Mouse (Mus musculus) ovary, postnatal 36 days (tissue): Measurements from ENCODE around the gene Fxyd6.

ENCODE experiments used
- DNase-seq: peaks from one replicate; pipeline ENCODE4 v3.0.0; 2022; ENCODE audit warnings: low spot score, mixed read lengths

Gene Fxyd6

DNA sequence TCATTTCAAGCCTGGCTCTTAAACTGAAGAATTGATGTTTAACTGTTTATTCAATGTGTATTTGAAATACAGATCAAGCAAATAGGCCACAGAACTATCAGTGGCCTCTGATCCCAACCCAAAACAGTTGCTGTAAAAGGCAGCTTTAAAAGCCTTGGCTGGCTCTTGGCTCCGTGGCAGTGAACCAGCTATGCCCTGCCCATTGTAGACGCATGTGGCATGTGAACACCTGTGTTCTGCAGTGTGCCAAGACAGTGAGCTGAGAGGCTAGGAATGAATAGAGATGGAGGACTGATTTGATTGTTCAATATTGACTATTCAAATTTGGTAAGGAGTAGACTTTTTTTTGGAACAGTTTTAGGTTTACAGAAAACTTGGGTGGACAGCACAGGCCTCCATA is 6.9 kb downstream of the Fxyd6 start:
- no peak for DNase-seq

DNA sequence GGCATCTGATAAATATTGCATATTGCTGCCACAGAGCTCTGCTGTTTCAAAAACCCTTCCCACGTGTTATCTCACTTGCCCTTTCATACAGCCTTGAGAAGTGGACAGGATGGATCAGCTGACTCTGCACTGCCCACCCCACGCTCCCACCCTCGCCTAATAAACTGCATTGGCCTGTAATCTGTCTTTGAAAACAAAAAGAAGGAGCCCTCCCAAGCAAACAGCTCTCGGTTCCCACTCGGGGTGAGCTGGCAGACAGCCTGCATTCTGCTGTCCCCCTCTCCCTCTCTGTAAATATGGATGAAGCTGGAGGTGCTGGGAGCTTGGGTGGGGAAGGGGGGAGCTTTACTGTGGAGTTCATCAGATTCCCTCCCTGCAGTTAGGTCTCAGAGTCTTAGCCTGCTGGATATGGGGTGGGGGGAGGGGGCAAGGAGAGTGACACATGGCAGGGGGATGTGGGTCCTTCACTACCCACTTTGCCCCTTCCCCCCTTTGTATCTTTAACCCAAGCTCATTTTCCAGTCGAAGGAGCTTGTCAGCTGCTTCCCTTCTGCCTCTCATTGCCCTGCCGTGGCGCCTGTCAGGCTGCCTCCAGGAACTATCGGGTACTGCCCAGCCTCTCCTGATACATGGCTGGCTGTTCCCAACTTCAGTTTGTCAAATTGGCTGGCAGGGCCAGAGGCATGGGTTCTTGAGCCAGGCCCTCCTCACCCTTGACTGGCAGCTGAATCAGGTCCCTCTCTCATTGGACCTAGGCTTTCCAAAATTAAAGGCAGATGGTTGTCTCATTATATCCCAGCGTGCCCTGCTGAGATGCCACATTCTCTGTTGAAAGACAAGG is 10.6 kb downstream of the Fxyd6 start:
- no peak for DNase-seq

DNA sequence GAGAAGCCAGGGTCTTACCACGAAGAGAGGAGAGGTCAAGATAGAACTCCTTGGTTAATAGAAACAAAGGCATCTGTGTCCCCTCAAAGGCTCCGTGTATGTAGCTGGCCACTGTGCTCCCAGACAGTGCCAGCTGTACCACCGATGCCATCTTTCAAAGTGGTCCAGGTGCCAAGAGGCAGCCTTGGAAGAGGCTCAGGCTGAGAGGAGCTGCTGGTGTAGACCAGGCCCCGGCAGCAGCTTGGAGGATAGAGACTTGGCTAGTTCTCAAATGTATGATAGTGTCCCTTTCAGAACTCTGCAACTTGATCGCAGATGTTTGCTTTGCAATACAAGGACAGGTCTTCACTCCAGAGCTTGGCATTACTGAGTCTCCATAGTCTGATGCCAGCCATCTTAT is 12.4 kb downstream of the Fxyd6 start:
- DNase-seq: peak; percentile 21

DNA sequence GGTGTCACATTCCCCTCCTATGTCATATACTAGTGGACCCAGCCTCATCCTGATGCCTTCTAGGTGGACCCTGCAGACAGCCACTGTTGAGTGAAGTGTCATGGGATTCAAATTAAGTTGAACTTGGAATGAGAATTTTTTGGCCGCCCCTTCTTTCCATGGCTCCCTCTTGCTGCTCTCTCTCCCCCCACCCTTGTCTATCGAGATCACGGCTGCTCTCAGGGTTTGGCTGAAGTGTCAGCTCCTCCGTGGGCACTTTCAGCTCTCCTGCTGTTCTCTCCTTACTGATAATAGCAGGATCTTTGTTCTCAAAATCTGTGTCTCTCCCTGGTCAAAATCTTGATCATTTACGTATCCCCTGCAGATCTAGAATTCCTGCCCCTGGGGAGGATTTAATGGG is 12.8 kb downstream of the Fxyd6 start:
- no peak for DNase-seq

DNA sequence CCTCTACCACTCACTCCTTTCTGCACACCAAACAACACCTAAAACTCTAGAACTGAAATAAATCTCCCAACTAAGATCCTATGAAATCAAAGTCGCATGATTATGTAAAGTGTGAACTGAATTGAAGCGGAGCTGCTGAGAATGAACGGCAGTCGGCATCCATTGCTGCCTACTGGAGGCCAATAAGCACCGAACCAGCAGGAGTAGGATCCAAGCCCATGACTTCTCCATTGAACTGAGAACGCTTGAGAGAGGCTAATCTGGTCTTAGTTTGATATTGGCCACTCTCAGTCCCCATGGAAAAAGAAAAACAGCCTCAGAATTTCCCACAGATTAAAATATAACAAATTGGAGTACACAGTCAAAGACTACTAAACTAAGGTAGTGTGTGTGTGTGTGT is 13.9 kb downstream of the Fxyd6 start:
- no peak for DNase-seq

DNA sequence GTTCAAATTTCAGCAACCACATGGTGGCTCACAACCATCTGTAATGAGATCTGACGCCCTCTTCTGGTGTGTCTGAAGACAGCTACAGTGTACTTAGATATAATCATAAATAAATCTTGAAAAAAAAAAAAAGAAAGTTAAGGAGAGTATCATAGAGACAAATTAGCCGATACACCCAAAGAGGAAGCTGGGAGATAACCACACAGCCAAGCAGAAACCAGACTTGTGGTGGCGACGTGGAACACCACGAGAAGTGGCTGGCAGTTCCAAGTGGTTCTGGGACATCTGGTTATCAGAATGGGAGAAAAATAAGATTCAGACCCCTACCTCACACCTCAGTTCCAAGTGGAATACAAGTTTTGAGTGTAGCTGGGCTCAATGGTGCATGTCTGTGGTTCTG is 16.7 kb downstream of the Fxyd6 start:
- DNase-seq: no peak

DNA sequence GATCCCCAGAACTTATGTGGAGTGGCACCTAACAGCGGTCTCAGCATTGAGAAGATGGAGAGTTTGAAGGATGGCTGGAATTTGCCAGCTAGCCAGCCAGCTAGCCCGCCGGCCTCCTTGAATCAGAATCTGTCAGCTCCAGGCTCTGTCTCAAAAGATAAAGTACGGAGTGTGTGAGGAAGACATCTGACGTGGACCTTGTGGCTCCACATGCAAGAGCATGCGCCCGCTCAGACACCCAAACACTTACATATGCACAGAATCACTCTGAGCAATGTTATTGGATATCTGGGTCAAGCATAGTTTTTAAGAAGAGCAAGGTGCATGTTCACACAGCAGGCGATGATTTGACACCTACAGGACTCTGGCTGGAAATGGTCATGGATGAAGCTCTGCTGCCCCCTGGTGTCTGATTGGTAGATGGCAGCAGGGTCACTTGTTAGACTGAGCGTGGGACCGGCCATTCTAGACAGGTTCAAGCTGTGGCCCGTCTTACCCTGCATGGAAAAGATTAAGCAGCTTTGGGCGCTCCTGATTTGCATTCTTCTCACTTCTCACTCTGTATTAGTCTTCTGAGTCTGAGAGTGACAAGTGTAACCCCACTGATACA is 18.5 kb downstream of the Fxyd6 start:
- DNase-seq: peak; percentile 82

DNA sequence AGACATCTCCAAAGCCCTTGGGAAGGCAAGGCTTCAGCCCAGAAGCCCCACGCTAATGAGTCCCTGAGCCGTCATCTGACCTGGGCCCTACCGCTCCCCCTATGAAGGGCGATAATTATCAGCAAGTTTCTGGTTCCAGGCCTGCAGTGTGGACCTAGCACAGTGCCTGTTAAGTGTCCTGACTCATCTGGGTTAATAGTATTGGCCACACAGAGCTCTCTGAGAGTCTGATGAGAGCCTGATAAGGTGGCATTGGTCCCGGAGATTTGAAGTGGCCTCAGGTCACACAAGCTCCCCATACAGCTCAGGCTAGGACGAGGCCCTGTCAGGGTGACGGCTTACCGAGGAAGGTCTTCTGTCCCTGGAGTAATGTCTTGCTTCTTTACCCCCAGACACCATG is 19.6 kb downstream of the Fxyd6 start:
- DNase-seq: no peak

DNA sequence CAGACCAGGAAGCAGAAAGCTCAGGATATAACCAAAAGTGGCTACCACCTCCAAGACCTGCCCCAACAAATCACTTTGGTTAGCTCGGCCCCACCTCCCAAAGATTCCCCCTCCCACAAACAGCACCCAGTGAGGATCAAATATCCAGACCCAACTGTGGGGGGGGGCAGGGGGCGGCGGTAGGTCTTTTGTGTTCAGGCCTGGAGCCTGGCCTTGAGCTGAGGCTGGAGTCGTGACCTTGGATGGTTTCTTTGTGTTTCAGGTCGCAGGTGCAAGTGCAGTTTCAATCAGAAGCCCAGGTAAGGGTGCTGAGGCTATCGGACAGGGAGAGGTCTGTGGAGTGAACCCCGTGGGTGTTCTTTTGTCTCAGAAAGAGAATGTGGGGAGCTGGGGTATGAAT is 21.3 kb downstream of the Fxyd6 start:
- no peak for DNase-seq

DNA sequence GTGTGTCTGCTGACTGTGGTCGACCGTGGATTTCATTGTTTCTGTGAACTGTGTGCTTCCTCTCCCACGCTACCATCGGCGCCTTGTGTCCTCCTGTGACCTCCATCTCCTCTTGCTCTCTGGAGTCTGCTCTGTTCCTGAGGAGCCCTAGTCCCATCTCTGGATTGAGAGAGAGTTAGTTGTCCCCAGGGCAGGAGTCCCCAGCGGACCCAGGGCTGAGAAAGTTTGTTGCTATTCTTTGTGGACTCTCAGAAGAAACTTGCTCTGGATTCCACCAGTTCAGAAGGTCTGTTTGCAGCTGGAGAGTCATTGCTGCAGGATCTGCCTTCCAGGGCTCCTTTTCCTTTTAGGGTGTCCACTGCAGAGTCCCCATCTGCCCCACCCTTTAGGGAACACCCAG is 25.2 kb downstream of the Fxyd6 start:
- no peak for DNase-seq

DNA sequence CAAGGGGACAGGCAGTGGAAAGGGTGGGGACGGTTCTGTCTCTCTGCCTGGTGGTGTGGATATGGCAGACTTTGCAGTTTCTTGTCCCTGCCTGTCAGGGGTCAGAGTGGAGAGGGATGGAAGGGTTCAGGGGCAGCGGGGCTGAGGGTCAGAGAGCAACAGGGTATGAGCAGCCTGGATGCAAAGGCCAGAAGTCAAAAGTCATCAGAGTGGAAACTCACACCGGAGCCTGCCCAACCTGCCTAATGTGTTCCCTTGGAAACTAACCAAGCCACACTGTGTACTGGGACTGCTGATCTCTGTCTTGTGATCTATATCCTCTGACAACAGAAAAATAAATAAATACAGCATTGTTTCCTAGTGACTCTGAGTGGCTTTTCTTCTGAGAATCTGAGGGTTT is 25.8 kb downstream of the Fxyd6 start:
- no peak for DNase-seq

DNA sequence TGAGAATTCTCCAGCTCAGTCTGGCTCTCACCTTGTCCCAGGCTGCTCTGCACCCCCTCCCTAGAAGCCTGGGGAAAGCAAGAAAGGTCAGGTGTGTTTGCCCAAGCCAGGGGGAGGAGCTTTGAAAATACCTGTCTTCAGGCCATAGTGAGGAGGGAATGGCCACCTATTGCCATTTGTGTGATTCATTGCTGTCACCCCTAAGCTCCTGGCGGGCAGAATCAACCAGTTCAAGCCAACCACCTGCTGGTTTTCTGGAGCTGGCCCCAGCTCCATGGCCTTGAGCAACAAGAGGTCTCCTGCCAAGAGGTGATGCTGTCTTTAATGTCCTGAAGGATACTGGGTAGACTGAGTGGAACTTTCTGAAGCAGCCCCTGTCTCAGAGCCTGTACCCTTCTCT is 28.4 kb downstream of the Fxyd6 start:
- DNase-seq: no peak

DNA sequence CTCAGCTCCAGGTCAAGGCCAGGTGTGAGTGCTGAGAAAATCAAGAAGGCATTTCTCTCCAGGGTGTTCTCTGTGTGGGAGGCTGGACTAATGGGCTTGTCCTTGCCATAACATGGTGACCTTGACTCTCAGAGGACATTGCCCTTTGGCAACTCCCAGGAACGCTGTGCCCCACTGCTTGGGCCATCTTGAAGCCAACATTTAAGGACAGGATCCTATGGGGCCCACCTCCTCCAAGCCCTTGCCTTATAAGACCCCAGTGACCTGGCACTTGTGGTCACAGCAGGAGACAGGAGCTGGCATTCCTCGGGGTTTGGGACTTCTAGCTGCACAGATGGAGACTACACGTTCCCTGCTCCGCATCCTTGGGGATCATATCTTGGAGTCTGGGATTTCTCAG is 29.4 kb downstream of the Fxyd6 start, which contains the start of gene Fxyd2:
Fxyd2 (plus strand) TSS at position 236 of the 400 bp plus-strand sequence.
- no peak for DNase-seq

DNA sequence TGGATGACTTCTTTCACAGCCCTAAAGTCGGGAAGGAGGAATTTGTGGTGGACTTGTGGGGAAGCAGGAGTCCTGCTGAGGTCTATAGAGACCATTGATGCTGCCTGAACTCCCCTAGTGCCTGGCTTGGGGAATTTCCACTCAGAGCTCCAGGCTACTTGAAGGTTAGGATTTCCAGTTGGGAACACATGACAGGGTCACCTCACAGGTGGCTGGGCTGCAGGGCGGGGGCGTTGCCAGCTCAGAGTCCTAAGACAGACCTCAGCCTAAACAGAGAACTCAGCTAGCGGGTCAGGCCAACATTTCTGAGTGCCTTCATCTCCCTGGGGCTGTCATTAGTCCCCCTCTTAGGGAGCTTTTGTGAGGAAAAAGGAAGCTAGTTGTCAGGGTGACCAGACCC is 31.9 kb downstream of the Fxyd6 start:
- no peak for DNase-seq

DNA sequence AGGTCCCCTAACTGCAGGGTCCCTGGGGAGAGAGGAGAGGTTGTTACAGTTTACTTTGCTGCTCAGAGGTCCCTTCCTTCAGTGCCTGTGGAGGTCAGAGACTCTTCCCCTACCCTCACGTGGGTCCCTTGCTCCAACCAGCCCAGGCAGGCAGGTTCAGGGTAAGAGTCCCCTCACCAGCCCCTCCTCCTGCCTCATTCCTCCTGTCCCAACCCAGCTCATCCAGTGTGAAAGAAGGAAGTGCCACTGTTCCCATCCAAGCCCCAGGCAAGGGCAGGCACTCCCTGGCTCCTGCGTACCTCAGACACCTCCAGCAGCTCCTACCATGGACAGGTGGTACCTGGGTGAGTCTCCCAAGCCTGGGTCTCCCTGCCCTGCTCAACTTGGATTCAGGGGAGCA is 33.0 kb downstream of the Fxyd6 start:
- no peak for DNase-seq

DNA sequence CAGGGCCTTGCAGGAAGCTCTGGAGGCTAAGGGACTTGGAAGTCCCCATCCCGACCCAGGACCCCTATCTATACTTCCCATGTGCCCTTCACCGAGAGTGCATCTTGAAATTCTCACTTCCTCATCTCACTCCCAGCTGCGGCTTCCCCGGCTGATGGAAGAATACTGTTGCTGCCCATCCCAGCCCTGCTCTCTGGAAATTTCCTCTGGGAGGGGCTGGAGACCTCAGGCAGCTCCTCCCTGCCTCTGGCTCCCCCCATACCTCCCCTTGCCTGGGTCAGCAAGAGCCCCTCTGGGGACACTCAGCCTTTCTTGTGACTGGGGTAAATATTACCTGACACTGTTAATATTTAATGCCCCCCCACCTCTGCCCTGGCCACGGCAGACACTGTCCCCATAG is 35.7 kb downstream of the Fxyd6 start:
- DNase-seq: no peak

DNA sequence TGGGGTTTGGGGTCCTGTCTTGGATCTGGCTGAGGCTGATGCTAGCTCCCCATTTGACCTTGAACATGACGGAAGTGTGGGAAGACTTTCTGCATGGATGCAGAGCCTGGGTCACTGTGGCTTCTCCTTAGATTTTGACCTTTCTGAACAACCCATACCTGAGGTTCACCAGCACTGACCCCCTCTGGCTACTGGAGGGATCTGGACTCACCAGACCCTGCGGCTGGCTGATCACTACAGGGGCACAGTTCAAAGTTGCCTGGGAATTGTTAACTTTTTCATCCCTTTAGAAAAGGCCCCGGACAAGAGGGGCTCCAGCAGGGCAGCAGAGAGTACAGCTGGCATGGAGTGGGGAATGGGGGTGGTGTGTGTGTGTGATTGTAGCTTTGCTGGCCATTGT is 36.8 kb downstream of the Fxyd6 start:
- DNase-seq: no peak

DNA sequence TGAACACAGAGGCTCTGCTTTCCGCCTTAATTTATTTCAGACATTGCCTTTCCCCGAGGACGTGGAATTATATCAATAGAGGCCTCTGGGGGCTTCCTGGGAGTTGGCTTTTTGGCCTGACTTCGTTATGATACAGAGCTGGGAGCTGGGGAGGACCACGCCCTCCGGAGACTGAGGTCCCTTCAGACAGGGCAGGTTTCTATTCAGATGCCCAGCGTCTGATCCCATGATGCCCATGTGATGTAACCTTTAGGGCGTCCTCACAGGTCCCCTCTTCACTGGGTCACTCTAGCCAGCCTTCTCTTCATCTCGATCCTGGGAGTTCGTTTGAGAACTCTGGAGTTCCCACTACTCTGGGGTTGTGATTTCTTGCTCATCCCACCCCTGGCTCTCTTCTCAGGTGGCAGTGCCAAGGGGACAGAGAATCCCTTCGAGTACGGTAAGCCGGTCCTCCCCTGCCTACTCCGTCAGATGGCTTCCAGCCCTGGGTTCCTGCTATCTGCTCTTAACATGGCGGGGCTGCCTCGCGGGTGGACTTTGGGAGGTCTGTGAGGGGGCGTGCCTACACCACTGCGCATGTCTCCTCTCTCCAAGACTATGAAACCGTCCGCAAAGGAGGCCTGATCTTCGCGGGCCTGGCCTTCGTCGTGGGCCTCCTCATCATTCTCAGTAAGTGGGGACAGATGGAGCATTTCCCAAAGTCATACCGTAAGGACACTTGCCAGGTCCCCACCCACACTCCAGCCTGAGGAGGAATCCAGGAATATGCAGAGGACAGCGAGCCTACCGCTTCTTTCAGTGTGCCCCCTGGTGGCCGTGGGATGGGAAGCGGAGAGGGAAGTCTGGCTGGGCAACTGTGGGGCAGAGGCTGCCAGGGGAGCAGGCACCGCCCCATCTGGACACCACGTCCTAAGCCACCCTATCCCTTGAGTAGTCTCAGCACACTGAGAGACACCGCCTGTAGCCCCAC is 38.0 kb downstream of the Fxyd6 start:
- DNase-seq: peak; percentile 79

DNA sequence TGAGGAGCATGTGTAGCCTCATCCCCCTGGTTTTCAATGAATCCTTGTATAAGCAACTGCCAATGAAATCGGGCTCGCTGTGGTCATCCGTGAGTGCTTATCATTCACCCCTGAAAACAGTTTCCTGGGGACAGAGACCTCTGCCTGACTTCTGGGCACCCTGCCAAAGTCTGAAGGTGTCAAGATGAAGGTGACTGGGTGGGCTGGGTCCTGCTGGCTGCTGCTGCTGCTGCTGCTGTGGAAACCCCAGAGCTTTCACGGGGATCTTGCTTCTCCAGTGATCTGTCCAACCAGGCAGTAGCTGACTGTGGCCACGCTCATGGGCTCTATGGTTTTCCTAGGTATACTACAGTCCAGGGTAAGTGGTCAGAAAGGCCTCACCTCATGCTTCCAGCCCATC is 40.2 kb downstream of the Fxyd6 start:
- no peak for DNase-seq

DNA sequence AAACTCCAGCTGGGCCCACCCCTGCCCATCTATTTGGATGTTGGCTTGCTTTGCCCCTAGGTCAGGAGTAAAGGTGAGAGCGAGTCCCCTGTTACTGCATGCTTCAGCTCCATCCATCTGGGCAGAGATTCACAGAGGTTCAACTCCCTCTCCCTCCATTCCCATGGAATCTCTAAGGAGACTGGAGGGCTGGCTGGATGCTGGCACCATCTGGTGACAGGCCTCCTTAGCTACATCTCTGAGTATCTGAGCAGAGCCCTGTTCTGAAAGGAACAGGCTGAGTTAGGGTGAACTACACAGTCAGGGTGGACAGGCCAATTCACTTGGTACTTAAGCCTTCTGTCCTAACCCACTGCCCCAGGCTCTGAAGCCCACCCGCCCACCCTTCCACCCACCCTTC is 40.6 kb downstream of the Fxyd6 start:
- no peak for DNase-seq

DNA sequence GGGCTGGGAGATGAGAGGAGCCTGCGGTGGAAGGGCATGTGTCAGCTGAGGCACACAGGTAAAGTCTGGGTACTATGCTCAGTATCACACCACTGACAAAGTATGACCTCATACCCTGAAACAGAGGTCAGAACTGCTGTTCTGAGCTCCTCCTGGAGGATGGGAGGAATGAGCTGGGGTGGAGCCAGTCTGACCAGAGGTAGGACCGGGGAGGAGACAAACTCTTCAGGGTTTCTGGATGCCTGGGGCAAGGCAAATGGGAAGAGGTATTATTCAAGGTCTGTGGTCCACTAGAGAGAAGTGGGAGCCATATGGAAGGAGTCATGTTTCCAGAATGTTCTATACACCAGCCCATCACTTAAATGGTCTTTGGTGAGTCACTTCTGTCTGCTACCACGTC is 41.1 kb downstream of the Fxyd6 start:
- no peak for DNase-seq

DNA sequence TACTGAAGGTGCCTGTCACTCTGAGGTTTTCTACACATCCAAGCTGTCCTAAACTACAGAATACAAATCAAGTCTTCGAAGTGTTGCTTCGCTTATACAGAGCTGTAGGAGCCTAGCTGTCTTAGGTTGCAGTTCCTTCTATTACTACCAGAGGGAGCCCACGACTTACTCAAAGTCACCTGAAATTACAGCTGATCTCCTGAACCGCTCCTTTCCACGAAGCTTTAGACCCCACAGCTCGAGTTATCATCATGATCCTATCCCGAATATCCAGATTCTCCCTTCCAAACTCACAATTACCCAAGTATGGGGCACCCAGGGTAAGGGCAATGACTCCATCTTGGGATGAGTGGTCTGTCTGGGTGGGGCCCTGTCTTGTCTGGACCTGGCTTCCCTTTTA is 41.8 kb downstream of the Fxyd6 start:
- DNase-seq: no peak

DNA sequence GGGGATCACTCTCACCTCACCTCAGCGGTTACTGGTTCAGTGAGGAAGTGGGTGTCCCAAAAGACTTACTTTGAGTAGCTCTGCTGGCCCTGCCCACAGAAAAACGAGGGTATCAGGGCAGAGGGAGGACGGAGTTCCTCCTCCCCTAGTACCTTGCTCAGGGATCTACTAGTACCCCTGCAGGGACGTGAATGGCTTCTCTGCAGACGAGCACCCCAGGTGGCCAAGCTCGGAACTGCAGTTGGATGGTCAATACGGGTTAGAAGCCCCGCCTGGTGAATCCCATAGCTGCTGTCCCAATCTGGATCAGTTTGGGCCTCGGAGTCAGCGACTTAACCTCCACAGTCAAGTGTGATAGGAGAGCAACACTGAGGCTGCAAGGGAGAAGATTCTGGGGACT is 42.3 kb downstream of the Fxyd6 start:
- peak; percentile 83 for DNase-seq
